Mouse (Mus musculus): ENCODE data around the gene Zfp691.

The Zfp691 gene

GRCm38 (mm10) chr4:119120095-119120494 lies 53.9 kb downstream of the Zfp691 start:
- DNase-seq = no peak

All from kidney, postnatal 10 days (tissue).